Mouse (Mus musculus) heart, embryonic 15.5 days (tissue): Measurements from ENCODE around the gene Ankdd1a. TPM values are rescaled to one million over a fixed set of nuclear protein-coding genes. Genes with fewer than 3 reads are reported as not detected.
A peak's percentile ranks its signal among the peaks of the same experiment; 100 is the strongest.

Experiments
- ATAC-seq: fragments of 200-750 bp; cut with Nextera tagmentation; replicated peaks from 2 replicates; pipeline ENCODE4 v1.8.0; 2017; ENCODE audit warnings: low read depth, moderate TSS enrichment; ENCODE audit not compliant: insufficient number of reproducible peaks, insufficient read depth, low FRiP score
- H3K27ac ChIP-seq: fragments of 300-500 bp; sonication (generic); 2 replicates; pipeline ENCODE4 v1.5.1; 2015; ENCODE audit warnings: mild to moderate bottlenecking, inconsistent platforms
- H3K27me3 ChIP-seq: fragments of 300-500 bp; sonication (generic); 2 replicates; pipeline ENCODE4 v1.6.1; 2015; ENCODE audit warnings: inconsistent platforms
- H3K36me3 ChIP-seq: fragments of 300-500 bp; sonication (generic); 2 replicates; pipeline ENCODE4 v1.6.1; 2015; ENCODE audit warnings: mild to moderate bottlenecking, inconsistent platforms
- H3K4me1 ChIP-seq: fragments of 300-500 bp; sonication (generic); replicated peaks from 2 replicates; pipeline ENCODE4 v1.6.1; 2015; ENCODE audit warnings: inconsistent platforms
- H3K4me2 ChIP-seq: fragments of 300-500 bp; sonication (generic); 2 replicates; pipeline ENCODE4 v1.6.1; 2015; ENCODE audit warnings: inconsistent platforms, mild to moderate bottlenecking, moderate library complexity
- H3K4me3 ChIP-seq: fragments of 300-500 bp; sonication (generic); 2 replicates; pipeline ENCODE4 v1.5.1; 2015; ENCODE audit warnings: mild to moderate bottlenecking, inconsistent platforms
- H3K9ac ChIP-seq: fragments of 300-500 bp; sonication (generic); 2 replicates; pipeline ENCODE4 v1.6.1; 2015; ENCODE audit warnings: mild to moderate bottlenecking, inconsistent platforms
- H3K9me3 ChIP-seq: fragments of 300-500 bp; sonication (generic); replicated peaks from 2 replicates; pipeline ENCODE4 v1.6.1; 2016; ENCODE audit warnings: inconsistent platforms
- WGBS: fragments of 180-500 bp; shearing (Covaris S2); methylation state at CpG from one replicate; pipeline ENCODE4 v1.1.7; 2015; ENCODE audit warnings: mixed read lengths; 5-methylcytosine and 5-hydroxymethylcytosine counted together
- polyA plus RNA-seq: library from polyadenylated mRNA; unstranded; fragments of >200 nt; fragmentation: Nextera tagmentation; extraction: Ambion mirVana; gene quantifications from 2 replicates; pipeline ENCODE4 v1.2.1, GENCODE M21; 2015

Gene Ankdd1a
- polyA plus RNA-seq: not detected in 2 replicates

GRCm38 (mm10) chr9:65519807-65520504 is at the start of gene Ankdd1a:
Gene Ankdd1a (minus strand): TSS chr9:65520193.
- ATAC-seq: 0 out of 2 replicates have a peak, but pooled peaks have one; percentile 17
- Histone ChIP-seq H3K27ac (no peak within 1 kb of the TSS), H3K4me2 (peak within 1 kb of the TSS; percentile 63), H3K27me3 (peaks cover 12% of the 10 kb centered on the region; the same call in 1 of the 2 replicates), H3K4me1 (peaks cover 12% of the 10 kb centered on the region), H3K4me3 (peak within 1 kb of the TSS; percentile 34), H3K9me3 (no peaks in the 10 kb centered on the region), H3K36me3 (no peaks in the 10 kb centered on the region), H3K9ac (no peak within 1 kb of the TSS)
- 8% methylated on average over 23 of the region's 25 CpGs for WGBS

- Histone ChIP-seq H3K36me3 (peaks cover 23% of the 10 kb centered on the region), H3K4me3 (no peak overlapping the region), H3K9ac (no peak overlapping the region), H3K9me3 (no peaks in the 10 kb centered on the region), H3K4me2 (no peak overlapping the region), H3K27ac (no peak overlapping the region), H3K27me3 (no peaks in the 10 kb centered on the region), H3K4me1 (peaks cover 14% of the 10 kb centered on the region)
- ATAC-seq: no peak
- WGBS: 70% methylated on average over 6 of the region's 6 CpGs
These were observed 49.5 kb upstream of the Ankdd1a start for GRCm38 (mm10) chr9:65569491-65569971.

DNA sequence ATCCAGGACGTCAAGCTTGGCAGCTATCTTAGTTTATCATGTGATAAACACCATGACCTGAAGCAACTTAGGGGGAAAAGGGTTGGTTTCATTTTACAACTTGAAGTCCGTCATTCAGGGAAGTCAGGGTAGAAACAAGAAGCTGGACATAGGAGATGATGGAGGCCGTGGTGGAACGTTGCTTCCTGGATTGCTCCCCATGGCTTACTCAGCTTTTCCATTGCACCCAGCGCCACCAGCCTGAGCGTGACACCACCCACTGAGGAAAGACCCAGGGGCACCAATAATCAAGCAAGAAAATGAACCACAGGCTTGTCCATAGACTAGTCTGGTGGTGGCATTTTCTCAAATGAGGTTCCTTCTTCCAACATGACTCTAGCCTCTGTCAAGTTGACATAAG is 48.8 kb upstream of the Ankdd1a start:
- H3K4me2 ChIP-seq: no peak overlapping the region
- no peak for ATAC-seq
- no peak overlapping the region for H3K27ac ChIP-seq
- no peaks in the 10 kb centered on the region for H3K9me3 ChIP-seq
- H3K4me3 ChIP-seq: no peak overlapping the region
- peaks cover 12% of the 10 kb centered on the region; the same call in 1 of the 2 replicates for H3K4me1 ChIP-seq
- H3K9ac ChIP-seq: no peak overlapping the region
- WGBS: 84% methylated on average over 6 of the region's 6 CpGs
- H3K36me3 ChIP-seq: peaks cover 25% of the 10 kb centered on the region
- no peaks in the 10 kb centered on the region for H3K27me3 ChIP-seq

DNA sequence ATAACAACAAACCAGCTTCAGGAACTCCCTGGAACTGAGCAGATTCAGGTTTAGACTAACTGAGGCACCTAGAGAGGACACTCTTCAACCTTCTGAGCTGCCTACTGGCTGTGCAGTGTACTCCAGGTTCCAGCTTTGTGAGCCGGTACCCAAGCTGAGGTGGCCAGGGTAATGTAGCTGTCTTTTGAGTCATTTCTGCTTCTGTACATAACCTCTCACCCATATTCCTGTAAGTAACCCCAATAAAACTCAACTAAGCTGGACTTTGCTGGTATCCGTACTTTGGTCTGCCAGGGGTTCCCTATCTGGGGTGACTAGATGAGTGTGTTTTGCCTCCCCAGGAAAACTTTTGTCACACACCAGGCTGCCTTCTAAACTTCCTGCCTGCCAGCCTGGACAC is 44.7 kb upstream of the Ankdd1a start:
- no peak overlapping the region for H3K4me2 ChIP-seq
- 91% methylated on average over 2 of the region's 2 CpGs for WGBS
- ATAC-seq: no peak
- H3K27ac ChIP-seq: no peak overlapping the region
- H3K9ac ChIP-seq: no peak overlapping the region
- H3K27me3 ChIP-seq: no peaks in the 10 kb centered on the region
- peaks cover 25% of the 10 kb centered on the region for H3K36me3 ChIP-seq
- peaks cover 27% of the 10 kb centered on the region for H3K4me1 ChIP-seq
- H3K4me3 ChIP-seq: no peak overlapping the region
- no peaks in the 10 kb centered on the region for H3K9me3 ChIP-seq

GRCm38 (mm10) chr9:65563073-65563472 is 43.1 kb upstream of the Ankdd1a start:
- Histone ChIP-seq H3K4me1 (peaks cover 22% of the 10 kb centered on the region), H3K9me3 (no peaks in the 10 kb centered on the region), H3K4me3 (no peak overlapping the region), H3K27ac (no peak overlapping the region), H3K4me2 (no peak overlapping the region), H3K36me3 (peaks cover 32% of the 10 kb centered on the region), H3K27me3 (no peaks in the 10 kb centered on the region), H3K9ac (no peak overlapping the region)
- WGBS: 90% methylated on average over 5 of the region's 5 CpGs
- no peak for ATAC-seq

DNA sequence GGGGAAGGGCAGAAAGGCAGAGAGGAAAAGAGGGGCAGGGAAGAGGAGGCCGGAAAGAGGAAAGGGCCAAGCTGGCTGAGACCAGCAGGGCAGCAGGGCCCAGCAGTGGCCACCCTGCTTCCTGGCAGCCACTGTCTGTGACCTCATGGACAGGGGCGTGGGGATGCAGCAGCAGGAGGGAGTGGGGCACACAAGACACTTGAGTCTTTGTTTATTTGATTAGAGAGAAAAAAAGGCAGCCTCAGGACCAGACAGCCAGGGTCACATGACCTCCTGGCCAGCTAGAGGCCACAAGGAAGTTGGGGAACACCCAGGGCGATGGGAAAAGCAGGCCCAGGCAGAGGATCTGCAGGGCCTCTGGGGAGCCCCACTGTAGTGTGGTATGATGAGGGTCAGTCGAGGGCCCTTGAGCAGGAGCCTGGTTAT is 42.1 kb upstream of the Ankdd1a start:
- ATAC-seq: peak; percentile 40; the same call in 1 of the 2 replicates
- Histone ChIP-seq H3K9ac (no peak overlapping the region), H3K4me2 (no peak overlapping the region), H3K27me3 (no peaks in the 10 kb centered on the region), H3K9me3 (no peaks in the 10 kb centered on the region), H3K4me3 (no peak overlapping the region), H3K4me1 (peaks cover 22% of the 10 kb centered on the region), H3K36me3 (peaks cover 38% of the 10 kb centered on the region), H3K27ac (peak overlapping the region; percentile 53)
- 31% methylated on average over 4 of the region's 4 CpGs for WGBS

GRCm38 (mm10) chr9:65561016-65561415 is 41.0 kb upstream of the Ankdd1a start:
- H3K36me3 ChIP-seq: peaks cover 48% of the 10 kb centered on the region
- peaks cover 22% of the 10 kb centered on the region for H3K4me1 ChIP-seq
- no peak overlapping the region for H3K9ac ChIP-seq
- no peak overlapping the region for H3K27ac ChIP-seq
- H3K27me3 ChIP-seq: no peaks in the 10 kb centered on the region
- 75% methylated on average over 4 of the region's 4 CpGs for whole genome bisulfite sequencing
- no peaks in the 10 kb centered on the region for H3K9me3 ChIP-seq
- no peak overlapping the region for H3K4me3 ChIP-seq
- 0 out of 2 replicates have a peak, but pooled peaks have one; percentile 14 for ATAC-seq
- H3K4me2 ChIP-seq: no peak overlapping the region

DNA sequence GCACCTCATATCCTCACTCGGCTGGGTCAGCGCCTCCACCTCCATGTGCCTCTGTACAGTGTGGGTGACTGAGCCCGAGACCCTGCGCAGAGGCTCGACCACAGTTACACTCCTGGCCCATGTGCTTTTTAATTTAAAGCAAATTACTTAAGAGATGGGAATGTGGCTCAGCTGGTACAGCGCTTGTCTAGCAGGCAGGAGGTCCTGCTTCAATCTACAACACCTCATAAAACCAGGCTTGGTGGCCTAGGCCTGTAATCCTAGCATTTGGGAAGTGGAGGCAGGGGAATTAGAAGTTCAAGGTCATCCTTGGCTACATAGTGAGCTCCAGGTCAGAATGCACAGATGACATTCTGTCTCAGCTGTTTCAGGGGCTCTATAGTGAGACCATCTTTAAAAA is 38.8 kb upstream of the Ankdd1a start:
- no peak overlapping the region for H3K27ac ChIP-seq
- no peak overlapping the region for H3K9ac ChIP-seq
- H3K4me2 ChIP-seq: no peak overlapping the region
- WGBS: 88% methylated on average over 6 of the region's 6 CpGs
- H3K27me3 ChIP-seq: no peaks in the 10 kb centered on the region
- ATAC-seq: no peak
- H3K4me1 ChIP-seq: peaks cover 31% of the 10 kb centered on the region
- no peaks in the 10 kb centered on the region for H3K9me3 ChIP-seq
- H3K36me3 ChIP-seq: peaks cover 41% of the 10 kb centered on the region
- no peak overlapping the region for H3K4me3 ChIP-seq

DNA sequence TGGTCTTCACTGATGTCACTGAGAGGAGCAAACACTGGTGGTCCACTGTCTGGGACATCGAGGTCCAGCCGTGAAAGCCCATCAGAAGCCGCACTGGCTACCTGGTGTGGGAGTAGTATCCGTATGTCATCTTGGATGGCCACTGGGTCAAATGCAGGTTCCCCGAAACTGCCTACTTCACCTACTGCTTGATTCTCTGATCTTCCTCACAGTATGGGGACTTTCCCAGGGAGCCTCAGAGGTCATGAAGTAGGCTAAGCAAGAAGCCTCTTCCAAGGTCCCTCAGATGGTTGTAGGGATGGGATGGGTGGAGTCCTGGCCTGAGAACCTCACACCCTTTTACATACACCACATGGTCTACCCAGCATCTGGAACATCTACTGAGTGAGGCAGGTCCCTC is 37.0 kb upstream of the Ankdd1a start:
- 98% methylated on average over 5 of the region's 5 CpGs for WGBS
- H3K27me3 ChIP-seq: no peaks in the 10 kb centered on the region
- ATAC-seq: no peak
- H3K36me3 ChIP-seq: peaks cover 38% of the 10 kb centered on the region
- H3K9ac ChIP-seq: no peak overlapping the region
- no peak overlapping the region for H3K27ac ChIP-seq
- H3K4me2 ChIP-seq: no peak overlapping the region
- no peaks in the 10 kb centered on the region for H3K9me3 ChIP-seq
- no peak overlapping the region for H3K4me3 ChIP-seq
- H3K4me1 ChIP-seq: peaks cover 29% of the 10 kb centered on the region

GRCm38 (mm10) chr9:65556349-65556748 is 36.4 kb upstream of the Ankdd1a start:
- H3K27ac ChIP-seq: no peak overlapping the region
- 90% methylated on average over 8 of the region's 8 CpGs for WGBS
- H3K9ac ChIP-seq: no peak overlapping the region
- no peaks in the 10 kb centered on the region for H3K27me3 ChIP-seq
- ATAC-seq: no peak
- no peak overlapping the region for H3K4me3 ChIP-seq
- no peak overlapping the region for H3K4me2 ChIP-seq
- no peaks in the 10 kb centered on the region for H3K9me3 ChIP-seq
- peaks cover 38% of the 10 kb centered on the region for H3K36me3 ChIP-seq
- H3K4me1 ChIP-seq: peaks cover 28% of the 10 kb centered on the region

DNA sequence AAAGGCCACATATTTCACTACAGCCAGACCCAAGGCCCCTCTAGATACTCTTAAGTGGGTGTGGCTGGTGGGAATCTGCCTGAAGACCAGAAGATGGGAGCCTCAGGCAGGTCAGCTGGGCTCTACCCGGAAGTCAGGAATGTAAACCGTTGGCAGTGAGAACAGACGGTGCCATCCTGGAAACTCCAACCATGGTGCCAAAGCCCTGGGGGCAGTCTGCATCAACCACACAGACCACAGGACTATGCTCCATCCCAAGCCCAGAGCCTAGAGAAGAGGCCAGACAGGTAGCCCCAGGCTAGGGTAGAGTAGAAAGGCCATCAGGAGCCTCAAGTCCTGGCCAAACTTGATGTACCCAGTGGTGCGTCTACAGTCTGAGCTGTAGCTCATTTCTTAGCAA is 35.6 kb upstream of the Ankdd1a start:
- Histone ChIP-seq H3K27ac (peak overlapping the region; percentile 38; the same call in 1 of the 2 replicates), H3K36me3 (peaks cover 38% of the 10 kb centered on the region)
- WGBS: 79% methylated on average over 4 of the region's 4 CpGs

GRCm38 (mm10) chr9:65555001-65555405 is 35.0 kb upstream of the Ankdd1a start:
- no peaks in the 10 kb centered on the region for H3K9me3 ChIP-seq
- H3K27ac ChIP-seq: peak overlapping the region; percentile 38; the same call in 1 of the 2 replicates
- WGBS: 20% methylated on average over 5 of the region's 5 CpGs
- no peak overlapping the region for H3K4me2 ChIP-seq
- H3K36me3 ChIP-seq: peaks cover 32% of the 10 kb centered on the region
- H3K4me1 ChIP-seq: peaks cover 37% of the 10 kb centered on the region
- H3K27me3 ChIP-seq: no peaks in the 10 kb centered on the region
- H3K9ac ChIP-seq: no peak overlapping the region
- no peak overlapping the region for H3K4me3 ChIP-seq
- peak; percentile 33; the same call in 1 of the 2 replicates for ATAC-seq

More for the DNA sequence above, 35.6 kb upstream of the Ankdd1a start:
- no peak overlapping the region for H3K4me3 ChIP-seq
- no peak for ATAC-seq
- no peak overlapping the region for H3K4me2 ChIP-seq
- no peak overlapping the region for H3K9ac ChIP-seq
- H3K27me3 ChIP-seq: no peaks in the 10 kb centered on the region
- peaks cover 31% of the 10 kb centered on the region for H3K4me1 ChIP-seq
- H3K9me3 ChIP-seq: no peaks in the 10 kb centered on the region
